Comparison of ENCODE assay signal across 1 mouse cellular context in the genomic region with DNA sequence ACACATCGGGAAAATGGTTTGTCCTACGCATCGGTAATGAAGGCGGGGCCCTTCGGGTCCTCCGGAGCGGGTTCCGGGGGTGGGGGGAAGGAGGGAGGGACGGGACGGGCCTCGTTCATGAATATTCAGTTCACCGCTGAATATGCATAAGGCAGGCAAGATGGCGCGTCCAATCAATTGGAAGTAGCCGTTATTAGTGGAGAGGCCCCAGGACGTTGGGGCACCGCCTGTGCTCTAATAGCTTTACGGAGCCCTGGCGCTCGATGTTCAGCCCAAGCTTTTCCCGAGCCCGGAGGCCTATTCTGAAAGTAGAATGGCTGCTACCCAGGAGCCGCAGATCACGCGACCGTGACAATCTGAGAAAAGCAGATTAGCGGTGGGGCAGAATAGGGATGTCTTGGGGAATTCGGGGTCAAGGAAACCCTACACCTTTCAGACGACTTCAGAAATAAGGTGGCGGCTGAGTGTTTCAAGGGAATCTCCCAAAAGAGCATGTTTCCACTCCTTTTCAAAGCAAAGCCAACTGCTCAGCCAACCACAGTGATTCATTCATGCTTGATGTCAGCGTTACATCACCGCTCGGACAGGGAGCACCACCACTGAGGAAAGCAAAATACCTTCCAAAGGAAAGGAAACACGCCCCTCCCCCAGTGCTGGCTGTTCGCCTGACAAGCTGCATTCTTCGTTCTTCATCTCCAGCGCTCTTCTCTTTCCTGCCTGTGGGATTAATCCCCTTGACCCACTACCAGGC.
TF ChIP-seq lines count a peak whose summit lies in the region.

No protein-coding gene starts in this region.

TF ChIP-seq in CH12.LX, 34 proteins besides CTCF, POLR2A, EP300 and RAD21 (continued from another document):
- TF ChIP-seq ZC3H11A (IDR thresholded peaks at IDR 0.05; ENCODE audit: low read depth, low read length) (no peak), MAZ (IDR thresholded peaks at IDR 0.05; ENCODE audit: low read depth, low read length) (peak; percentile 99), KAT2A (IDR thresholded peaks at IDR 0.05; ENCODE audit: insufficient replicate concordance, low read length) (no peak), IRF4 (IDR thresholded peaks at IDR 0.05; ENCODE audit: low read depth, low read length) (peak; percentile 65), MEF2A (IDR thresholded peaks at IDR 0.05; ENCODE audit: borderline replicate concordance, low read depth, low read length) (peak; percentile 69), UBTF (IDR thresholded peaks at IDR 0.05; ENCODE audit: low read depth, low read length) (no peak), ETS1 (conservative IDR thresholded peaks at IDR 0.05; ENCODE audit: low read depth, low read length) (peak; percentile 77), MAX (IDR thresholded peaks at IDR 0.05; ENCODE audit: low read length) (peak; percentile 83), CHD1 (IDR thresholded peaks at IDR 0.05; ENCODE audit: low read depth, low read length) (peak; percentile 28), POLR2AphosphoS2 (IDR thresholded peaks at IDR 0.05; ENCODE audit: low read depth, low read length) (no peak), ZKSCAN1 (IDR thresholded peaks at IDR 0.05; ENCODE audit: borderline replicate concordance, low read depth, low read length) (no peak), TBP (conservative IDR thresholded peaks at IDR 0.05; ENCODE audit: low read depth, low read length) (peak; percentile 87), HCFC1 (IDR thresholded peaks at IDR 0.05; ENCODE audit: low read depth, low read length) (no peak), MAFK (IDR thresholded peaks at IDR 0.05; ENCODE audit: insufficient replicate concordance, low read length) (0 out of 2 replicates have a peak, but pooled peaks have one; percentile 26), ELF1 (IDR thresholded peaks at IDR 0.05; ENCODE audit: low read depth, low read length) (no peak), USF2 (conservative IDR thresholded peaks at IDR 0.05; ENCODE audit: low read depth, low read length) (no peak), SIN3A (IDR thresholded peaks at IDR 0.05; ENCODE audit: low read length) (peak; percentile 25), ZNF384 (IDR thresholded peaks at IDR 0.05; ENCODE audit: low read depth, low read length) (no peak)
